Mouse (Mus musculus) small intestine, adult 2 months (tissue): ENCODE measurements around the gene Amot.

Source experiments
- CTCF ChIP-seq: fragments of 200-500 bp; IDR thresholded peaks from 2 replicates; pipeline ENCODE4 v1.5.1; 2012; ENCODE audit warnings: low read depth, mild to moderate bottlenecking, control low read depth, inconsistent platforms, low read length, moderate library complexity, mixed read lengths; ENCODE audit not compliant: insufficient replicate concordance, insufficient read length; ENCODE audit errors: extremely low read depth
- POLR2A ChIP-seq: fragments of 200-500 bp; IDR thresholded peaks from 2 replicates; pipeline ENCODE4 v1.6.1; 2012; ENCODE audit warnings: low read depth, mild to moderate bottlenecking, control low read depth, inconsistent platforms, low read length, moderate library complexity

DNA sequence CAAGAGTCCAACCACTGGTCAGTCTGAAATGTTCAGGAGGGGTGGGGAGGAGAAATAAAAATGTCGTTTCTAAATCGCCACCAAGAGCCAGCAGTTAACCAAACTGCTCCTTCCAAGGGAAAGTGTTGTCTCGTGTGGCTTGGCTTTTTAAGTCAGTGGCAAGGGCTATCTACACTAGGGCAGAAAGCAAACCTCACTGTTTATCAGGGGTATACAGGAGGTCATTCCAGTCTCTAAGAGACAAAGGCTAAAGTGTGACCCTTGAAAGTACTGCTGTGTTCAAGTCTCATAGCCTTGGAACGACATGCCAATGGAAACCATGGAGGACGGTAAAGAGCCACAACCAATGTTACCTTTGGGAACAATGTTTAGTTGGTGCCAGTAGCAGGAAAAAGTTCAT is 15.0 kb downstream of the Amot start:
- no peak for TF ChIP-seq CTCF
- TF ChIP-seq POLR2A = no peak
